Mouse (Mus musculus): ENCODE measurements around the gene Dcpp1. TPM values are rescaled to one million over a fixed set of nuclear protein-coding genes. Genes with fewer than 3 reads are reported as not detected.
A peak's percentile ranks its signal among the peaks of the same experiment; 100 is the strongest.
"Not testable (repeated sequence)": the region's sequence is repeated elsewhere in the genome, so short reads cannot be mapped to it uniquely, and the experiment has no call there.

Gene Dcpp1
- polyA plus RNA-seq, 1 experiment from 2014 or later, result 6.8 TPM

- no peak overlapping the region for H3K9ac ChIP-seq (ENCODE audit: low read depth, low read length)
- WGBS, result 34% methylated on average over 3 of the region's 3 CpGs
- no peaks in the 10 kb centered on the region for H3K4me1 ChIP-seq (ENCODE audit: control insufficient read depth, insufficient read depth, low read length)
- no peaks in the 10 kb centered on the region for H3K36me3 ChIP-seq (ENCODE audit: control insufficient read depth, insufficient read depth, low read length)
- H3K9me3 ChIP-seq (ENCODE audit: control insufficient read depth, low read length), result no peaks in the 10 kb centered on the region
- DNase-seq (ENCODE audit: low spot score), result peak; percentile 66
- H3K27me3 ChIP-seq (replicated peaks; ENCODE audit: control insufficient read depth, insufficient read depth, low read length), result no peaks in the 10 kb centered on the region
- no peak overlapping the region for H3K27ac ChIP-seq (replicated peaks; ENCODE audit: low read depth, low read length)
- no peak overlapping the region for H3K4me3 ChIP-seq (ENCODE audit: low read depth, low read length)
- ATAC-seq (ENCODE audit: low read depth), result peak; percentile 83
- H3K4me2 ChIP-seq (ENCODE audit: low read depth, low read length), result no peak overlapping the region
Measured at GRCm38 (mm10) chr17:23876741-23877140, 3.9 kb upstream of the Dcpp1 start.

- H3K4me1 ChIP-seq (ENCODE audit: control insufficient read depth, insufficient read depth, low read length), result no peaks in the 10 kb centered on the region
- H3K9me3 ChIP-seq (ENCODE audit: control insufficient read depth, low read length), result no peaks in the 10 kb centered on the region
- no peak overlapping the region for H3K4me2 ChIP-seq (ENCODE audit: low read depth, low read length)
- no peak overlapping the region for H3K27ac ChIP-seq (replicated peaks; ENCODE audit: low read depth, low read length)
- H3K36me3 ChIP-seq (ENCODE audit: control insufficient read depth, insufficient read depth, low read length), result no peaks in the 10 kb centered on the region
- WGBS, result 71% methylated on average over 2 of the region's 2 CpGs
- no peaks in the 10 kb centered on the region for H3K27me3 ChIP-seq (replicated peaks; ENCODE audit: control insufficient read depth, insufficient read depth, low read length)
- H3K9ac ChIP-seq (ENCODE audit: low read depth, low read length), result no peak overlapping the region
- DNase-seq (ENCODE audit: low spot score) (peak; percentile 39), ATAC-seq (ENCODE audit: low read depth) (peak; percentile 59; the same call in 1 of the 2 replicates)
- H3K4me3 ChIP-seq (ENCODE audit: low read depth, low read length), result no peak overlapping the region
Measured at GRCm38 (mm10) chr17:23877166-23877565, 3.5 kb upstream of the Dcpp1 start.

- not testable (repeated sequence) for H3K27me3 ChIP-seq (replicated peaks; ENCODE audit: control insufficient read depth, insufficient read depth, low read length); H3K9me3 ChIP-seq (ENCODE audit: control insufficient read depth, low read length); H3K4me3 ChIP-seq (ENCODE audit: low read depth, low read length); DNase-seq (ENCODE audit: low spot score); H3K36me3 ChIP-seq (ENCODE audit: control insufficient read depth, insufficient read depth, low read length); H3K4me2 ChIP-seq (ENCODE audit: low read depth, low read length); H3K4me1 ChIP-seq (ENCODE audit: control insufficient read depth, insufficient read depth, low read length); ATAC-seq (ENCODE audit: low read depth); H3K9ac ChIP-seq (ENCODE audit: low read depth, low read length); H3K27ac ChIP-seq (replicated peaks; ENCODE audit: low read depth, low read length)
- 69% methylated on average over 4 of the region's 4 CpGs for WGBS
Measured at GRCm38 (mm10) chr17:23917158-23917557, 36.5 kb downstream of the Dcpp1 start, which contains the start of gene Dcpp3. Gene Dcpp3, plus strand, starts transcription at chr17:23917458.

- H3K4me3 ChIP-seq (ENCODE audit: low read depth, low read length), result peak overlapping the region; percentile 55
- peak overlapping the region; percentile 68 for H3K4me2 ChIP-seq (ENCODE audit: low read depth, low read length)
- no peaks in the 10 kb centered on the region for H3K9me3 ChIP-seq (ENCODE audit: control insufficient read depth, low read length)
- H3K27me3 ChIP-seq (replicated peaks; ENCODE audit: control insufficient read depth, insufficient read depth, low read length), result no peaks in the 10 kb centered on the region
- 0% methylated on average over 25 of the region's 29 CpGs for WGBS
- peak; percentile 99 for ATAC-seq (ENCODE audit: low read depth)
- peak overlapping the region; percentile 72 for H3K9ac ChIP-seq (ENCODE audit: low read depth, low read length)
- H3K36me3 ChIP-seq (ENCODE audit: control insufficient read depth, insufficient read depth, low read length), result no peaks in the 10 kb centered on the region
- DNase-seq (ENCODE audit: low spot score), result peak; percentile 95
- H3K27ac ChIP-seq (replicated peaks; ENCODE audit: low read depth, low read length), result peak overlapping the region; percentile 92
- H3K4me1 ChIP-seq (ENCODE audit: control insufficient read depth, insufficient read depth, low read length), result peaks cover 5% of the 10 kb centered on the region
Measured at GRCm38 (mm10) chr17:23924531-23925007, 43.9 kb downstream of the Dcpp1 start.

- H3K4me3 ChIP-seq (ENCODE audit: low read depth, low read length), result peak overlapping the region; percentile 55
- H3K36me3 ChIP-seq (ENCODE audit: control insufficient read depth, insufficient read depth, low read length), result no peaks in the 10 kb centered on the region
- peak overlapping the region; percentile 68 for H3K4me2 ChIP-seq (ENCODE audit: low read depth, low read length)
- H3K9me3 ChIP-seq (ENCODE audit: control insufficient read depth, low read length), result no peaks in the 10 kb centered on the region
- DNase-seq (ENCODE audit: low spot score), result peak; percentile 93
- H3K27ac ChIP-seq (replicated peaks; ENCODE audit: low read depth, low read length), result peak overlapping the region; percentile 92
- peak overlapping the region; percentile 72 for H3K9ac ChIP-seq (ENCODE audit: low read depth, low read length)
- 0% methylated on average over 14 of the region's 14 CpGs for WGBS
- H3K4me1 ChIP-seq (ENCODE audit: control insufficient read depth, insufficient read depth, low read length), result peaks cover 5% of the 10 kb centered on the region
- ATAC-seq (ENCODE audit: low read depth), result peak; percentile 85
- no peaks in the 10 kb centered on the region for H3K27me3 ChIP-seq (replicated peaks; ENCODE audit: control insufficient read depth, insufficient read depth, low read length)
Measured at GRCm38 (mm10) chr17:23925090-23925493, 44.4 kb downstream of the Dcpp1 start.

- H3K27ac ChIP-seq (replicated peaks; ENCODE audit: low read depth, low read length), result no peak overlapping the region
- WGBS, result 83% methylated on average over 5 of the region's 5 CpGs
- H3K9me3 ChIP-seq (ENCODE audit: control insufficient read depth, low read length), result no peaks in the 10 kb centered on the region
- no peak for DNase-seq (ENCODE audit: low spot score)
- no peak for ATAC-seq (ENCODE audit: low read depth)
- H3K4me2 ChIP-seq (ENCODE audit: low read depth, low read length), result no peak overlapping the region
- H3K36me3 ChIP-seq (ENCODE audit: control insufficient read depth, insufficient read depth, low read length), result no peaks in the 10 kb centered on the region
- no peaks in the 10 kb centered on the region for H3K27me3 ChIP-seq (replicated peaks; ENCODE audit: control insufficient read depth, insufficient read depth, low read length)
- no peak overlapping the region for H3K4me3 ChIP-seq (ENCODE audit: low read depth, low read length)
- H3K9ac ChIP-seq (ENCODE audit: low read depth, low read length), result no peak overlapping the region
- H3K4me1 ChIP-seq (ENCODE audit: control insufficient read depth, insufficient read depth, low read length), result no peaks in the 10 kb centered on the region
Measured at GRCm38 (mm10) chr17:23931157-23931556, 50.5 kb downstream of the Dcpp1 start.

Other genes with a start within 250 kb of the Dcpp1 start
- 0.90 and 1.4 TPM in 2 replicates for gene Mmp25, start 235.6 kb upstream of the Dcpp1 start, polyA plus RNA-seq (2014; fragmentation: Nextera tagmentation; extraction: Ambion mirVana)
- 3.1 and 3.9 TPM in 2 replicates for gene Bicdl2, start 220.4 kb upstream of the Dcpp1 start, polyA plus RNA-seq (2014; fragmentation: Nextera tagmentation; extraction: Ambion mirVana)
- gene Hcfc1r1, start 207.3 kb upstream of the Dcpp1 start, polyA plus RNA-seq (2014; fragmentation: Nextera tagmentation; extraction: Ambion mirVana), result 94.8 and 107 TPM in 2 replicates
- gene Thoc6, start 207.0 kb upstream of the Dcpp1 start, polyA plus RNA-seq (2014; fragmentation: Nextera tagmentation; extraction: Ambion mirVana), result 35.1 and 38.1 TPM in 2 replicates
- 23.3 and 30.7 TPM in 2 replicates for gene Tnfrsf12a, start 203.4 kb upstream of the Dcpp1 start, polyA plus RNA-seq (2014; fragmentation: Nextera tagmentation; extraction: Ambion mirVana)
- gene Cldn6, start 201.6 kb upstream of the Dcpp1 start, polyA plus RNA-seq (2014; fragmentation: Nextera tagmentation; extraction: Ambion mirVana), result 17.0 and 22.6 TPM in 2 replicates
- gene Cldn9, start 196.8 kb upstream of the Dcpp1 start, polyA plus RNA-seq (2014; fragmentation: Nextera tagmentation; extraction: Ambion mirVana), result 14.6 and 17.9 TPM in 2 replicates
- gene 1520401A03Rik, start 158.1 kb upstream of the Dcpp1 start, polyA plus RNA-seq (2014; fragmentation: Nextera tagmentation; extraction: Ambion mirVana), result 1.6 and 2.8 TPM in 2 replicates
- 39.6 and 40.3 TPM in 2 replicates for gene Pkmyt1, start 154.5 kb upstream of the Dcpp1 start, polyA plus RNA-seq (2014; fragmentation: Nextera tagmentation; extraction: Ambion mirVana)
- 20.9 and 22.9 TPM in 2 replicates for gene Paqr4, start 140.0 kb upstream of the Dcpp1 start, polyA plus RNA-seq (2014; fragmentation: Nextera tagmentation; extraction: Ambion mirVana)
- gene Kremen2, start 135.0 kb upstream of the Dcpp1 start, polyA plus RNA-seq (2014; fragmentation: Nextera tagmentation; extraction: Ambion mirVana), result 12.9 and 21.2 TPM in 2 replicates
- 62.9 and 74.7 TPM in 2 replicates for gene Flywch1, start 109.3 kb upstream of the Dcpp1 start, polyA plus RNA-seq (2014; fragmentation: Nextera tagmentation; extraction: Ambion mirVana)
- gene Flywch2, start 94.8 kb upstream of the Dcpp1 start, polyA plus RNA-seq (2014; fragmentation: Nextera tagmentation; extraction: Ambion mirVana), result 27.0 and 33.9 TPM in 2 replicates
- gene Srrm2, start 90.3 kb upstream of the Dcpp1 start, polyA plus RNA-seq (2014; fragmentation: Nextera tagmentation; extraction: Ambion mirVana), result 320 and 345 TPM in 2 replicates
- 1,099 and 1,112 TPM in 2 replicates for gene Elob, start 51.7 kb upstream of the Dcpp1 start, polyA plus RNA-seq (2014; fragmentation: Nextera tagmentation; extraction: Ambion mirVana)
- 0.77 and 0.88 TPM in 2 replicates for gene Prss33, start 44.8 kb upstream of the Dcpp1 start, polyA plus RNA-seq (2014; fragmentation: Nextera tagmentation; extraction: Ambion mirVana)
- gene Prss32, start 37.0 kb upstream of the Dcpp1 start, polyA plus RNA-seq (2014; fragmentation: Nextera tagmentation; extraction: Ambion mirVana), result 0.25 TPM in 1 of 2 replicates, not detected in the other
- 0.64 and 1.1 TPM in 2 replicates for gene Prss41, start 36.7 kb upstream of the Dcpp1 start, polyA plus RNA-seq (2014; fragmentation: Nextera tagmentation; extraction: Ambion mirVana)
- not detected in 2 replicates for gene Prss21, start 12.8 kb upstream of the Dcpp1 start, polyA plus RNA-seq (2014; fragmentation: Nextera tagmentation; extraction: Ambion mirVana)
- not detected in 2 replicates for gene Dcpp2, start within 50 bp of the Dcpp1 start, polyA plus RNA-seq (2014; fragmentation: Nextera tagmentation; extraction: Ambion mirVana)
- gene Dcpp3, start 36.6 kb downstream of the Dcpp1 start, polyA plus RNA-seq (2014; fragmentation: Nextera tagmentation; extraction: Ambion mirVana), result 3.9 and 15.6 TPM in 2 replicates
- not detected in 2 replicates for gene Sbp, start 60.8 kb downstream of the Dcpp1 start, polyA plus RNA-seq (2014; fragmentation: Nextera tagmentation; extraction: Ambion mirVana)
- gene Sbpl, start 74.4 kb downstream of the Dcpp1 start, polyA plus RNA-seq (2014; fragmentation: Nextera tagmentation; extraction: Ambion mirVana), result not detected in 2 replicates
- gene Prss30, start 99.7 kb downstream of the Dcpp1 start, polyA plus RNA-seq (2014; fragmentation: Nextera tagmentation; extraction: Ambion mirVana), result not detected in 2 replicates
- 0.50 and 0.56 TPM in 2 replicates for gene Prss22, start 117.2 kb downstream of the Dcpp1 start, polyA plus RNA-seq (2014; fragmentation: Nextera tagmentation; extraction: Ambion mirVana)
- 0.60 and 1.0 TPM in 2 replicates for gene Prss27, start 157.3 kb downstream of the Dcpp1 start, polyA plus RNA-seq (2014; fragmentation: Nextera tagmentation; extraction: Ambion mirVana)
- gene Kctd5, start 192.6 kb downstream of the Dcpp1 start, polyA plus RNA-seq (2014; fragmentation: Nextera tagmentation; extraction: Ambion mirVana), result 56.3 and 57.6 TPM in 2 replicates

Measured in embryonic facial prominence, embryonic 14.5 days (tissue).